Mouse (Mus musculus) small intestine, adult 2 months (tissue): ENCODE measurements around the gene Cfi. TPM values are rescaled to one million over a fixed set of nuclear protein-coding genes. Genes with fewer than 3 reads are reported as not detected.

Experiments used
- H3K27ac ChIP-seq: fragments of 200-500 bp; 2 replicates; pipeline ENCODE4 v1.5.1; 2012; ENCODE audit warnings: low read depth, low read length, control low read depth, inconsistent platforms; ENCODE audit not compliant: insufficient read depth
- H3K27me3 ChIP-seq: fragments of 200-500 bp; 2 replicates; pipeline ENCODE4 v1.6.1; 2012; ENCODE audit warnings: mild to moderate bottlenecking, moderate library complexity, low read length, inconsistent platforms; ENCODE audit not compliant: control insufficient read depth, insufficient read depth
- H3K36me3 ChIP-seq: fragments of 200-500 bp; 2 replicates; pipeline ENCODE4 v1.6.1; 2012; ENCODE audit warnings: mild to moderate bottlenecking, low read length, control low read depth, inconsistent platforms; ENCODE audit not compliant: control insufficient read depth, insufficient read depth
- H3K4me1 ChIP-seq: fragments of 200-500 bp; 2 replicates; pipeline ENCODE4 v1.6.1; 2012; ENCODE audit warnings: low read length, inconsistent platforms, mixed read lengths; ENCODE audit not compliant: control insufficient read depth, insufficient read depth, insufficient read length
- H3K4me3 ChIP-seq: fragments of 200-500 bp; 2 replicates; pipeline ENCODE4 v1.5.1; 2012; ENCODE audit warnings: low read depth, mild to moderate bottlenecking, control low read depth, inconsistent platforms, low read length, moderate library complexity
- CTCF ChIP-seq: fragments of 200-500 bp; IDR thresholded peaks from 2 replicates; pipeline ENCODE4 v1.5.1; 2012; ENCODE audit warnings: low read depth, mild to moderate bottlenecking, control low read depth, inconsistent platforms, low read length, moderate library complexity, mixed read lengths; ENCODE audit not compliant: insufficient replicate concordance, insufficient read length; ENCODE audit errors: extremely low read depth
- POLR2A ChIP-seq: fragments of 200-500 bp; IDR thresholded peaks from 2 replicates; pipeline ENCODE4 v1.6.1; 2012; ENCODE audit warnings: low read depth, mild to moderate bottlenecking, control low read depth, inconsistent platforms, low read length, moderate library complexity
- WGBS: fragments of 180-500 bp; shearing (Covaris S2); methylation state at CpG from one replicate; pipeline ENCODE4 v1.1.7; 2018; 5-methylcytosine and 5-hydroxymethylcytosine counted together
- polyA plus RNA-seq: library from polyadenylated mRNA; depleted of rRNA; stranded (reverse); fragments of >200 nt; gene quantifications from 2 replicates; pipeline ENCODE4 v1.2.3, GENCODE M21; 2012

Gene Cfi
- polyA plus RNA-seq, 1 experiment = 1.3 TPM

- H3K27me3 ChIP-seq = no peaks in the 10 kb centered on the region
Observed at GRCm38 (mm10) chr3:129903369-129903768, 67.7 kb downstream of the Cfi start.

GRCm38 (mm10) chr3:129903866-129904265, 68.2 kb downstream of the Cfi start:
- 64% methylated on average over 8 of the region's 8 CpGs for WGBS
- H3K36me3 ChIP-seq = peaks cover 23% of the 10 kb centered on the region
- no peak for TF ChIP-seq CTCF
- no peak for TF ChIP-seq POLR2A
- no peaks in the 10 kb centered on the region for H3K27me3 ChIP-seq
- H3K4me1 ChIP-seq = peaks cover 17% of the 10 kb centered on the region
- H3K27ac ChIP-seq = no peak overlapping the region
- H3K4me3 ChIP-seq = peak overlapping the region; percentile 10; the same call in 1 of the 2 replicates

More at GRCm38 (mm10) chr3:129903369-129903768, 67.7 kb downstream of the Cfi start:
- H3K4me3 ChIP-seq = peak overlapping the region; percentile 10; the same call in 1 of the 2 replicates
- 85% methylated on average over 3 of the region's 3 CpGs for WGBS
- TF ChIP-seq CTCF (no peak), POLR2A (no peak)
- H3K36me3 ChIP-seq = peaks cover 18% of the 10 kb centered on the region
- peaks cover 17% of the 10 kb centered on the region for H3K4me1 ChIP-seq
- no peak overlapping the region for H3K27ac ChIP-seq

GRCm38 (mm10) chr3:129904381-129905132, 68.9 kb downstream of the Cfi start:
- Histone ChIP-seq H3K4me3 (no peak overlapping the region), H3K27me3 (no peaks in the 10 kb centered on the region), H3K36me3 (peaks cover 28% of the 10 kb centered on the region), H3K4me1 (peaks cover 17% of the 10 kb centered on the region), H3K27ac (no peak overlapping the region)
- TF ChIP-seq CTCF = no peak
- TF ChIP-seq POLR2A = no peak
- 71% methylated on average over 7 of the region's 7 CpGs for WGBS

- Histone ChIP-seq H3K27ac (no peak overlapping the region), H3K36me3 (peaks cover 59% of the 10 kb centered on the region), H3K4me3 (no peak overlapping the region), H3K27me3 (no peaks in the 10 kb centered on the region), H3K4me1 (no peaks in the 10 kb centered on the region)
- TF ChIP-seq CTCF = no peak
- TF ChIP-seq POLR2A = no peak
- 94% methylated on average over 14 of the region's 14 CpGs for WGBS
Observed at GRCm38 (mm10) chr3:129912025-129912424, 76.3 kb downstream of the Cfi start.

- no peak overlapping the region for H3K27ac ChIP-seq
- WGBS = 93% methylated on average over 13 of the region's 13 CpGs
- H3K4me1 ChIP-seq = no peaks in the 10 kb centered on the region
- H3K27me3 ChIP-seq = no peaks in the 10 kb centered on the region
- TF ChIP-seq POLR2A (no peak), CTCF (no peak)
- H3K36me3 ChIP-seq = peaks cover 54% of the 10 kb centered on the region
- H3K4me3 ChIP-seq = no peak overlapping the region
Observed at GRCm38 (mm10) chr3:129913241-129913640, 77.6 kb downstream of the Cfi start.

DNA sequence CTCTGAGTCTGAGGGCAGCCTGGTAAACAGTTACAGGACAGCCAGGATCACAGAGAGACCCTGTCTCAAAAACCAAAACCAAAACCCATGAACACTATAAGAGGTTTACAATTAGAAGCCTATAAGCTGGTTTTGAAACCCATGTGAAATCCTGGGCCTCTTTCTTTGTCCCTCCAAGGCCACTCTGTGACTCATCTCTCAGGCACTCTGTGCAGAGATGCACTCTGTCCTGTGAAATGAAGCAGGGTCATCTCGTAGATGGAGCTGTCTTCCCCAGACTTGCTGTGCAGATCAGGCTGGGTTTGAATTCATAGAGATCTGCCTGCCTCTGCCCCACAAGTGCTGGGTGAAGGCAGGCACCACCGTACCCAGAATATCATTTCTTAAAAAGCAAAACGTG, 81.7 kb downstream of the Cfi start:
- no peak overlapping the region for H3K4me3 ChIP-seq
- no peak overlapping the region for H3K27ac ChIP-seq
- WGBS = 78% methylated on average over 3 of the region's 3 CpGs
- H3K4me1 ChIP-seq = no peaks in the 10 kb centered on the region
- H3K36me3 ChIP-seq = peaks cover 23% of the 10 kb centered on the region
- H3K27me3 ChIP-seq = no peaks in the 10 kb centered on the region
- TF ChIP-seq CTCF (no peak), POLR2A (no peak)

- Histone ChIP-seq H3K36me3 (peaks cover 15% of the 10 kb centered on the region), H3K4me3 (no peak overlapping the region), H3K27me3 (no peaks in the 10 kb centered on the region), H3K4me1 (no peaks in the 10 kb centered on the region), H3K27ac (no peak overlapping the region)
- 15% methylated on average over 13 of the region's 13 CpGs for WGBS
- TF ChIP-seq CTCF (peak; percentile 63; the same call in 1 of the 2 replicates), POLR2A (no peak)
Observed at GRCm38 (mm10) chr3:129918434-129918833, 82.8 kb downstream of the Cfi start.
